Mouse (Mus musculus) left cerebral cortex, postnatal 10 days (tissue): ENCODE data around the gene Pign. TPM values are rescaled to one million over a fixed set of nuclear protein-coding genes. Genes with fewer than 3 reads are reported as not detected.

Source experiments
- DNase-seq, 2 experiments: peaks; one replicate each; pipeline ENCODE4 v3.0.0; 2021 to 2022; ENCODE audit warnings: low spot score in 2 of 2, mixed read lengths in 1 of 2; ENCODE audit errors: extremely low spot score in 1 of 2
- intact Hi-C: fragments of 180-260 bp; cut with DNase I; formaldehyde crosslinking; loops from one replicate; pipeline ENCODE4 v1.15.1; 2025
- total RNA-seq, 2 experiments: library from RNA; stranded (reverse); gene quantifications; 2 replicates each; pipeline ENCODE4 v1.2.3; 2021

Gene Pign
- total RNA-seq, 2 experiments from 2014 or later, result 14.0 to 14.6 TPM

DNA sequence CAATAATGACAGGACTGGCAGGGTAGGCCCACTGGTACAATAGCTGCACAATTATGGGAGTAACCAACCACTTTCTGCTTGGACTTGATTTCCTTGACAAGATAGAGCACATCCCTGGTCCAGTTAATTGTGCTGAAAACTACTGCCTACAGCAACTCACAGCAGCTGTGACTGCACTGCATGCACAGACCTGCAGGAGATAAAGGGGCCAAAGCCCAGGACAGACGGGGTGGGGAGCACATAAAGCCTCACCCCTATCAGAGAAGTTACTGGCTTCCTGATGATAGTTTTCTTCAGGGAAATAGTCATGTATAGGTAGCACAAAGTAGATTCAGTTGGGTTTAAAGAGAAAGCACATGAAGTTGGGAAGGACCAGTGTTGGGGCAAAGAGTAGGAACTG, 80.7 kb downstream of the Pign start:
- intact Hi-C loops, result no loop called here
- DNase-seq, result no peak

- intact Hi-C loops, result no loop called here
- DNase-seq, result peak in 1 of 2 experiments; percentile 7
These were observed 82.6 kb downstream of the Pign start for GRCm38 (mm10) chr1:105580909-105581308.

- DNase-seq, result no peak
- intact Hi-C loops, result no loop called here
These were observed 97.4 kb downstream of the Pign start for GRCm38 (mm10) chr1:105566051-105566450.

- intact Hi-C loops, result no loop called here
- no peak for DNase-seq
These were observed 99.2 kb downstream of the Pign start for GRCm38 (mm10) chr1:105564289-105564688.

DNA sequence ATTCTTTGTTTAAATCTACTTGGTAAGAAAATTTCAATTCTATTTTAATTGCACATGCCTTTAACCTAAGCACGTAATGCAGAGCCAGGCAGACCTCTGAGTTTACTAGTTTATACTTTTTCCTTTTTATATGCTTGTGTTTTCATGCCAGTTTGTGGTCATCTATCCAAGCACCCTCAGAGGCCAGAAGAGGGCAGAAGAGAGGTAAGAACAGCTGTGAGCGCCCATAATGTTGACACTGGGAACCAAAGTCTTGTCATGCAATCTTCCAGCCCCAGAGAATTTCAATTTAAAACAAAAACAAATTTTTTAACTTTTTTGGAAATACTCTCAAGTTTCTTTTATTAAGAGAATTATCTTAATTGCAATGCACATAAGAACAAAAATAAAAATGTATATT, 99.7 kb downstream of the Pign start:
- intact Hi-C loops, result no loop called here
- DNase-seq, result no peak

- no peak for DNase-seq
- intact Hi-C loops, result no loop called here
These were observed 107.4 kb downstream of the Pign start for GRCm38 (mm10) chr1:105556078-105556477.

DNA sequence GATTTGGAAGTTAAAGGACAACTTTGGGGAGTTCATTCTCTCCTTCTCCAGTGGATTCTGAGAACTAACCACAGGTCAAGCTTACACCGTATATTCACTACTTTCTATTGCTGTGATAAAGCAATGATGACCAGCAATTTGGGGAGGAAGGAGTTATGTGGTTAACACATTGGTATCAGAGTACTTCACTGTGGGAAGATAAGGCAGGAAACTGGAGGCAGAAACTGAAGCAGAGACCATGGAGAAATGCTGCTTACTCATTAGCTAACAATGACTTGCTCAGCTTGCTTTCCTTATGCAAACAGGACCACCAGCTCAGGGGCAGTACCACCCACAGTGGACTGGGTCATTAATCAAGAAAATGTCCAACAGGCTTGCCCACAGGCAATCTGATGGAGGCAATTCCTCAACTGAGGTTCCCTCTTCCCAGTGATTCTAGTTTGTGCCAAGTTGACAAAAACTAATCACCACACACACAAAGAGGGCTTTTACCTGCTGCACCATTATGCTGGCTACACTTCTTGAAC, 108.2 kb downstream of the Pign start:
- intact Hi-C loops, result no loop called here
- no peak for DNase-seq

DNA sequence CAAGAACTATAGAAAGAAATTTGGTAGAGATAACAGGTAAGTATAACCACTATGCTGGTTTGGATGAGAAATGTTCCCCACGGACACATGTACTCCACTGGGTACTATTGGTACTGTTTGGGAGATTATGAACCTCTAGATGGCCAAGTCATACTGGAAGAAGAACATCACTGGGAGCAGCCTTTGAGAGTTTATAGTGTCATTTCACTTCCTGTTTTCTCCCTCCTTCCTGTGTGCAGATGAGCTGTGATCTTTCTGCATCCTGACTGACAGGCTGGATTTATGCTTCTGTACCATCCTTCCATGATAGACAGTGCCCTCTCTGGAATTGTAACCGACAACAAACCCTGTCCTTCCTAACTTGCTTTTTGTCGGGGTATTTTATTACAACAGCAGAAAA, 110.3 kb downstream of the Pign start:
- no peak for DNase-seq
- intact Hi-C loops, result no loop called here

GRCm38 (mm10) chr1:105550163-105550562, 113.3 kb downstream of the Pign start:
- intact Hi-C loops, result no loop called here
- DNase-seq, result no peak

- DNase-seq, result no peak
- intact Hi-C loops, result no loop called here
These were observed 113.8 kb downstream of the Pign start for GRCm38 (mm10) chr1:105549648-105550047.

DNA sequence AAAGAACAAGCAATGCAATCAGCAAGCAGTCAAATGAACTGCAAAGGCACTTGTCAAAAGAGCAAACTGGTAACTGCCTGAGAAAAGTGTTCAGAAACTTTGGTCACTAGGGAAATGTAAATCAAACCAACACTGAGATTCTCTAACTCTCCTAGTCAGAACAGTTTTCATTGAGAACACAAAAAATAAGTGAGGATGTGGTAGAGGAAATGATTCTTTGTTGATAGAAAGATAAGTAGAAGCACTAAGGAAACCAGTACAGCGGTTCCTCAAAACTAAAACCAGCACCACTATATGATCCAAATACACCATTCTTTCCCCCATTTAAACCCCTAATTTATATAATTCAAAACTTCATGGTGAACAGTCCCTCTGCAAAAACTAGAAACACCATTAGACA, 120.4 kb downstream of the Pign start:
- intact Hi-C loops, result no loop called here
- DNase-seq, result no peak

GRCm38 (mm10) chr1:105523768-105524167, 139.7 kb downstream of the Pign start:
- no peak for DNase-seq
- intact Hi-C loops, result no loop called here

DNA sequence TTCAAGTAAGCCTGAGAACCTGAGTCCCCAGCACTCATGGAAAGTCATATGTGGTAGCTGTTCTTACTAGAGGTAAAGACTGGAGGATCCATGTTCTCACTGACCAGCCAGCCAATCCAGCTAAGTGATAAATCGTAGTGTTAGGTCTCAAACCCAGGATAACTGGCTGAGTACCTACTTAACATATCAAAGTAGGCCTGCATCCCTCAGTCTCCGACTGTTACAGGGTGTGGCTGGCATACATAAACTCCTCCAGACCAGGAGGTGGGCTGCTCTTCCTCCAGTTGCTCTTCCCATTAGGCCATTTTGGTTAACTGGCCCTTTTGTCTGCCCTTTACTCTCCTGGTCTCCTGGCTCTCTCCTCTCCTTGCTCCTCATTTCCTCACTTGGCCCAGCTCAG, 141.2 kb downstream of the Pign start:
- no peak for DNase-seq
- intact Hi-C loops, result no loop called here

GRCm38 (mm10) chr1:105518101-105518500, 145.4 kb downstream of the Pign start:
- intact Hi-C loops, result no loop called here
- no peak for DNase-seq

GRCm38 (mm10) chr1:105507116-105507515, 156.4 kb downstream of the Pign start:
- intact Hi-C loops, result no loop called here
- no peak for DNase-seq

DNA sequence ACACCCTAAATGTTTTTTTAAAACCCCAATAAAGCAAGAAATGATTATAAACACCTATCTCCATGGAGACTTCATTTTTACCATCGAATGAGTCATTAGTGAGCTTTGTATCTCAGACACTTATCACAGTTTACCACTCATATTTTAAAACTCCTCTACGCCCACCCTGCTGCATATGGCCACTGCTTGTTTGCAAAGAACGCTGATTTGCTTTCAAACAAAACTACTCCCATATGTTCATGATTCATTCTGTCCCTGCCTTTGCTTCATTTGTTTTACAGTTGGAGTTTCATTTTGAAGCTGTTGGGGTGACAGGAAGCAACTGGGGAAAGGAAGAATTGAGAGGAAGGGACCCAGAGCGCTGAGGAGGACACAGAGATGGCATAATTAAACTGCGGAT, 170.9 kb downstream of the Pign start:
- intact Hi-C loops, result no loop called here
- DNase-seq, result no peak

DNA sequence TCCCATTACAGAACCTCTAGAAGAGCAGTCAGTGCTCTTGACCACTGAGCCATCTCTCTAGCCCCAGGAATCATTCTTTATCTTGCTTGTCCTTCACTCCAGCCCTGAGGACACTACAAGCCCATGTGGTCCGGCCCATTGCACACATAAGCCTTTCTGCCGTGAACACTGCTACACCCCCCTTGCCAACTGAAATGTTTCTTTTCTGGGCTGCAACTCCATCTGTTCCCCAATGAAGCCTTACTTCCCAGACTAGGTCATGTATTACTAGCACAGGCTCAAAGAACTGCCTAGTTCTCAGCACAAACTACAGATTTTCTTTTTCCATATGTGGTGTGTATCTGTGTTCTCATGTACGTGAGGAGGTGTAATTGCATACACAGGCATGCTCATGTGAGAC, 174.0 kb downstream of the Pign start:
- DNase-seq, result no peak
- intact Hi-C loops, result no loop called here

- intact Hi-C loops, result no loop called here
- no peak for DNase-seq
These were observed 176.4 kb downstream of the Pign start for GRCm38 (mm10) chr1:105487037-105487436.
